Mouse (Mus musculus) liver, postnatal 0 days (tissue): ENCODE data around the gene Serpina1f. TPM values are rescaled to one million over a fixed set of nuclear protein-coding genes. Genes with fewer than 3 reads are reported as not detected.
"Not testable (repeated sequence)": the region's sequence is repeated elsewhere in the genome, so short reads cannot be mapped to it uniquely, and the experiment has no call there.

ENCODE experiments used
- ATAC-seq: fragments of 200-750 bp; cut with Nextera tagmentation; 2 replicates; pipeline ENCODE4 v1.8.0; 2017; ENCODE audit warnings: mild to moderate bottlenecking, moderate library complexity
- DNase-seq: peaks from one replicate; pipeline ENCODE4 v3.0.0-alpha.2; 2016
- H3K27ac ChIP-seq: fragments of 300-500 bp; sonication (generic); 2 replicates; pipeline ENCODE4 v1.5.1; 2014; ENCODE audit warnings: antibody characterized with exemption, moderate library complexity, mild to moderate bottlenecking, low read depth
- H3K27me3 ChIP-seq: fragments of 300-500 bp; sonication (generic); 2 replicates; pipeline ENCODE4 v1.6.1; 2014; ENCODE audit warnings: low read length, control low read depth, mixed read lengths; ENCODE audit not compliant: insufficient read depth
- H3K36me3 ChIP-seq: fragments of 300-500 bp; sonication (generic); replicated peaks from 2 replicates; pipeline ENCODE4 v1.6.1; 2014; ENCODE audit warnings: mild to moderate bottlenecking, control low read depth, low read length, moderate library complexity, mixed read lengths; ENCODE audit not compliant: insufficient read depth
- H3K4me1 ChIP-seq: fragments of 300-500 bp; sonication (generic); 2 replicates; pipeline ENCODE4 v1.6.1; 2014; ENCODE audit warnings: antibody characterized with exemption, mild to moderate bottlenecking, control low read depth; ENCODE audit not compliant: insufficient read depth
- H3K4me2 ChIP-seq: fragments of 300-500 bp; sonication (generic); 2 replicates; pipeline ENCODE4 v1.6.1; 2014; ENCODE audit warnings: low read depth, mild to moderate bottlenecking, low read length, moderate library complexity, mixed read lengths
- H3K4me3 ChIP-seq: fragments of 300-500 bp; sonication (generic); 2 replicates; pipeline ENCODE4 v1.5.1; 2014; ENCODE audit warnings: low read depth, low read length
- H3K9ac ChIP-seq: fragments of 300-500 bp; sonication (generic); replicated peaks from 2 replicates; pipeline ENCODE4 v1.6.1; 2014; ENCODE audit warnings: mild to moderate bottlenecking, moderate library complexity
- H3K9me3 ChIP-seq: fragments of 300-500 bp; sonication (generic); 2 replicates; pipeline ENCODE4 v1.6.1; 2016; ENCODE audit warnings: mild to moderate bottlenecking, control low read depth, low read length, mixed read lengths
- CTCF ChIP-seq: sonication (generic); IDR thresholded peaks from 2 replicates; pipeline ENCODE4 v1.5.1; 2016; ENCODE audit warnings: antibody characterized with exemption, low read depth
- EP300 ChIP-seq: IDR thresholded peaks from 2 replicates; pipeline ENCODE4 v1.6.1; 2016; ENCODE audit warnings: antibody characterized with exemption, low read depth, mild to moderate bottlenecking
- WGBS: fragments of 180-500 bp; shearing (Covaris S2); extraction: QIAGEN DNeasy Blood & Tissue Kit; methylation state at CpG from one replicate; pipeline ENCODE4 v1.1.7; 2014; ENCODE audit not compliant: insufficient replicate concordance; 5-methylcytosine and 5-hydroxymethylcytosine counted together
- polyA plus RNA-seq: library from polyadenylated mRNA; unstranded; fragments of >200 nt; fragmentation: Nextera tagmentation; extraction: Ambion mirVana; gene quantifications from 2 replicates; pipeline ENCODE4 v1.2.1, GENCODE M21; 2015

Serpina1f gene
- not detected in 2 replicates for polyA plus RNA-seq

GRCm38 (mm10) chr12:103695429-103695828 lies at the start of gene Serpina1f:
Gene Serpina1f, minus strand, starts transcription at chr12:103695529.
- no peak for TF ChIP-seq CTCF
- no peak for TF ChIP-seq EP300
- Histone ChIP-seq H3K36me3 (no peaks in the 10 kb centered on the region), H3K9ac (no peak within 1 kb of the TSS), H3K9me3 (no peaks in the 10 kb centered on the region), H3K27me3 (no peaks in the 10 kb centered on the region), H3K4me3 (no peak within 1 kb of the TSS), H3K27ac (no peak within 1 kb of the TSS), H3K4me1 (no peaks in the 10 kb centered on the region), H3K4me2 (no peak within 1 kb of the TSS)
- 77% methylated on average over 8 of the region's 8 CpGs for WGBS
- DNase-seq (no peak), ATAC-seq (no peak)

- WGBS: 55% methylated on average over 6 of the region's 6 CpGs
- DNase-seq (peak; percentile 42), ATAC-seq (peak; percentile 97)
- not testable (repeated sequence) for H3K4me1 ChIP-seq, H3K27me3 ChIP-seq, H3K9me3 ChIP-seq, H3K36me3 ChIP-seq
- H3K4me3 ChIP-seq: peak overlapping the region; percentile 46
- peak; percentile 38 for TF ChIP-seq EP300
- peak overlapping the region; percentile 29; the same call in 1 of the 2 replicates for H3K4me2 ChIP-seq
- H3K27ac ChIP-seq: peak overlapping the region; percentile 88
- peak overlapping the region; percentile 53; the same call in 1 of the 2 replicates for H3K9ac ChIP-seq
Measured at GRCm38 (mm10) chr12:103737791-103738580, 42.7 kb upstream of the Serpina1f start.

GRCm38 (mm10) chr12:103735566-103735965 lies 40.2 kb upstream of the Serpina1f start:
- Histone ChIP-seq H3K4me2 (peak overlapping the region; percentile 56), H3K27ac (peak overlapping the region; percentile 66; the same call in 1 of the 2 replicates), H3K9ac (peak overlapping the region; percentile 38; the same call in 1 of the 2 replicates), H3K4me3 (0 out of 2 replicates have a peak overlapping the region, but pooled peaks have one; percentile 4)
- H3K4me1 ChIP-seq, H3K9me3 ChIP-seq, ATAC-seq, H3K27me3 ChIP-seq, H3K36me3 ChIP-seq, DNase-seq: not testable (repeated sequence)
- WGBS: 63% methylated on average over 4 of the region's 4 CpGs

GRCm38 (mm10) chr12:103735101-103735500 lies 39.8 kb upstream of the Serpina1f start:
- H3K4me1 ChIP-seq, ATAC-seq, H3K9me3 ChIP-seq, H3K36me3 ChIP-seq, H3K27me3 ChIP-seq, DNase-seq: not testable (repeated sequence)
- H3K9ac ChIP-seq: 0 out of 2 replicates have a peak overlapping the region, but pooled peaks have one; percentile 7
- 0 out of 2 replicates have a peak overlapping the region, but pooled peaks have one; percentile 4 for H3K4me3 ChIP-seq
- H3K4me2 ChIP-seq: peak overlapping the region; percentile 56
- peak overlapping the region; percentile 66 for H3K27ac ChIP-seq
- 72% methylated on average over 4 of the region's 4 CpGs for WGBS

- peaks cover 1% of the 10 kb centered on the region; the same call in 1 of the 2 replicates for H3K4me1 ChIP-seq
- H3K4me2 ChIP-seq: no peak overlapping the region
- TF ChIP-seq EP300 (no peak), CTCF (peak; percentile 58)
- no peaks in the 10 kb centered on the region for H3K9me3 ChIP-seq
- 55% methylated on average over 3 of the region's 3 CpGs for WGBS
- H3K27me3 ChIP-seq: no peaks in the 10 kb centered on the region
- ATAC-seq (peak; percentile 53; the same call in 1 of the 2 replicates), DNase-seq (no peak)
- H3K27ac ChIP-seq: no peak overlapping the region
- no peak overlapping the region for H3K9ac ChIP-seq
- H3K36me3 ChIP-seq: no peaks in the 10 kb centered on the region
- H3K4me3 ChIP-seq: no peak overlapping the region
Measured at GRCm38 (mm10) chr12:103711537-103711936, 16.2 kb upstream of the Serpina1f start.

GRCm38 (mm10) chr12:103710405-103710804 lies 15.1 kb upstream of the Serpina1f start:
- TF ChIP-seq CTCF: peak; percentile 78
- no peak for TF ChIP-seq EP300
- H3K27me3 ChIP-seq: no peaks in the 10 kb centered on the region
- no peaks in the 10 kb centered on the region for H3K36me3 ChIP-seq
- H3K4me1 ChIP-seq: peaks cover 6% of the 10 kb centered on the region; the same call in 1 of the 2 replicates
- no peak overlapping the region for H3K4me3 ChIP-seq
- H3K27ac ChIP-seq: no peak overlapping the region
- 48% methylated on average over 1 of the region's 1 CpGs for WGBS
- no peak overlapping the region for H3K4me2 ChIP-seq
- ATAC-seq: peak; percentile 51; the same call in 1 of the 2 replicates
- H3K9me3 ChIP-seq: no peaks in the 10 kb centered on the region
- DNase-seq: no peak
- no peak overlapping the region for H3K9ac ChIP-seq
